Mouse (Mus musculus): Measurements from ENCODE around the gene Arntl. TPM values are rescaled to one million over a fixed set of nuclear protein-coding genes. Genes with fewer than 3 reads are reported as not detected.

Arntl gene
- polyA plus RNA-seq, 1 experiment from 2014 or later = 7.9 TPM

- Histone ChIP-seq H3K4me3 (ENCODE audit: low read depth, low read length) (no peak overlapping the region), H3K4me1 (replicated peaks; ENCODE audit: control insufficient read depth, insufficient read depth, low read length) (no peaks in the 10 kb centered on the region), H3K36me3 (ENCODE audit: control insufficient read depth, insufficient read depth, low read length) (no peaks in the 10 kb centered on the region), H3K4me2 (ENCODE audit: low read length) (no peak overlapping the region), H3K9me3 (ENCODE audit: control insufficient read depth, low read length) (no peaks in the 10 kb centered on the region), H3K27me3 (replicated peaks; ENCODE audit: control insufficient read depth, insufficient read depth, low read length) (no peaks in the 10 kb centered on the region), H3K9ac (ENCODE audit: low read length) (no peak overlapping the region), H3K27ac (ENCODE audit: low read depth) (no peak overlapping the region)
- DNase-seq (ENCODE audit: low spot score) (no peak), ATAC-seq (replicated peaks; ENCODE audit: low FRiP score, low TSS enrichment, low read depth) (no peak)
- WGBS = 81% methylated on average over 2 of the region's 2 CpGs
These were observed 72.0 kb downstream of the Arntl start for GRCm38 (mm10) chr7:113279246-113279645.

GRCm38 (mm10) chr7:113285405-113285804, 78.1 kb downstream of the Arntl start:
- Histone ChIP-seq H3K9me3 (ENCODE audit: control insufficient read depth, low read length) (no peaks in the 10 kb centered on the region), H3K27me3 (replicated peaks; ENCODE audit: control insufficient read depth, insufficient read depth, low read length) (no peaks in the 10 kb centered on the region), H3K27ac (ENCODE audit: low read depth) (no peak overlapping the region), H3K4me3 (ENCODE audit: low read depth, low read length) (no peak overlapping the region), H3K9ac (ENCODE audit: low read length) (no peak overlapping the region), H3K4me2 (ENCODE audit: low read length) (no peak overlapping the region), H3K36me3 (ENCODE audit: control insufficient read depth, insufficient read depth, low read length) (no peaks in the 10 kb centered on the region), H3K4me1 (replicated peaks; ENCODE audit: control insufficient read depth, insufficient read depth, low read length) (no peaks in the 10 kb centered on the region)
- WGBS = 93% methylated on average over 2 of the region's 2 CpGs
- no peak for DNase-seq (ENCODE audit: low spot score)
- ATAC-seq (replicated peaks; ENCODE audit: low FRiP score, low TSS enrichment, low read depth) = no peak

- Histone ChIP-seq H3K4me2 (ENCODE audit: low read length) (no peak overlapping the region), H3K36me3 (ENCODE audit: control insufficient read depth, insufficient read depth, low read length) (no peaks in the 10 kb centered on the region), H3K27me3 (replicated peaks; ENCODE audit: control insufficient read depth, insufficient read depth, low read length) (no peaks in the 10 kb centered on the region), H3K9ac (ENCODE audit: low read length) (no peak overlapping the region), H3K4me1 (replicated peaks; ENCODE audit: control insufficient read depth, insufficient read depth, low read length) (no peaks in the 10 kb centered on the region), H3K27ac (ENCODE audit: low read depth) (no peak overlapping the region), H3K9me3 (ENCODE audit: control insufficient read depth, low read length) (no peaks in the 10 kb centered on the region), H3K4me3 (ENCODE audit: low read depth, low read length) (no peak overlapping the region)
- WGBS = 83% methylated on average over 1 of the region's 1 CpGs
- ATAC-seq (replicated peaks; ENCODE audit: low FRiP score, low TSS enrichment, low read depth) (no peak), DNase-seq (ENCODE audit: low spot score) (no peak)
These were observed 81.9 kb downstream of the Arntl start for GRCm38 (mm10) chr7:113289211-113289610.

GRCm38 (mm10) chr7:113291741-113292140, 84.5 kb downstream of the Arntl start:
- WGBS = 78% methylated on average over 5 of the region's 5 CpGs
- H3K9ac ChIP-seq (ENCODE audit: low read length) = no peak overlapping the region
- DNase-seq (ENCODE audit: low spot score) = no peak
- H3K36me3 ChIP-seq (ENCODE audit: control insufficient read depth, insufficient read depth, low read length) = no peaks in the 10 kb centered on the region
- no peak for ATAC-seq (replicated peaks; ENCODE audit: low FRiP score, low TSS enrichment, low read depth)
- no peak overlapping the region for H3K27ac ChIP-seq (ENCODE audit: low read depth)
- no peak overlapping the region for H3K4me3 ChIP-seq (ENCODE audit: low read depth, low read length)
- H3K4me1 ChIP-seq (replicated peaks; ENCODE audit: control insufficient read depth, insufficient read depth, low read length) = no peaks in the 10 kb centered on the region
- H3K9me3 ChIP-seq (ENCODE audit: control insufficient read depth, low read length) = no peaks in the 10 kb centered on the region
- no peak overlapping the region for H3K4me2 ChIP-seq (ENCODE audit: low read length)
- no peaks in the 10 kb centered on the region for H3K27me3 ChIP-seq (replicated peaks; ENCODE audit: control insufficient read depth, insufficient read depth, low read length)

- ATAC-seq (replicated peaks; ENCODE audit: low FRiP score, low TSS enrichment, low read depth) = no peak
- no peak for DNase-seq (ENCODE audit: low spot score)
- Histone ChIP-seq H3K27me3 (replicated peaks; ENCODE audit: control insufficient read depth, insufficient read depth, low read length) (no peaks in the 10 kb centered on the region), H3K4me3 (ENCODE audit: low read depth, low read length) (no peak overlapping the region), H3K9me3 (ENCODE audit: control insufficient read depth, low read length) (no peaks in the 10 kb centered on the region), H3K36me3 (ENCODE audit: control insufficient read depth, insufficient read depth, low read length) (no peaks in the 10 kb centered on the region), H3K4me2 (ENCODE audit: low read length) (no peak overlapping the region), H3K27ac (ENCODE audit: low read depth) (no peak overlapping the region), H3K4me1 (replicated peaks; ENCODE audit: control insufficient read depth, insufficient read depth, low read length) (no peaks in the 10 kb centered on the region), H3K9ac (ENCODE audit: low read length) (no peak overlapping the region)
- 64% methylated on average over 4 of the region's 4 CpGs for WGBS
These were observed 84.9 kb downstream of the Arntl start for GRCm38 (mm10) chr7:113292193-113292592.

GRCm38 (mm10) chr7:113294598-113294997, 87.3 kb downstream of the Arntl start:
- no peaks in the 10 kb centered on the region for H3K9me3 ChIP-seq (ENCODE audit: control insufficient read depth, low read length)
- no peak overlapping the region for H3K27ac ChIP-seq (ENCODE audit: low read depth)
- H3K4me1 ChIP-seq (replicated peaks; ENCODE audit: control insufficient read depth, insufficient read depth, low read length) = no peaks in the 10 kb centered on the region
- 0 out of 2 replicates have a peak, but pooled peaks cover 5% of the 10 kb centered on the region for H3K36me3 ChIP-seq (ENCODE audit: control insufficient read depth, insufficient read depth, low read length)
- H3K4me2 ChIP-seq (ENCODE audit: low read length) = no peak overlapping the region
- DNase-seq (ENCODE audit: low spot score) (no peak), ATAC-seq (replicated peaks; ENCODE audit: low FRiP score, low TSS enrichment, low read depth) (no peak)
- H3K27me3 ChIP-seq (replicated peaks; ENCODE audit: control insufficient read depth, insufficient read depth, low read length) = no peaks in the 10 kb centered on the region
- H3K4me3 ChIP-seq (ENCODE audit: low read depth, low read length) = no peak overlapping the region
- WGBS = 86% methylated on average over 6 of the region's 6 CpGs
- H3K9ac ChIP-seq (ENCODE audit: low read length) = no peak overlapping the region

- Histone ChIP-seq H3K9me3 (ENCODE audit: control insufficient read depth, low read length) (no peaks in the 10 kb centered on the region), H3K4me2 (ENCODE audit: low read length) (peak overlapping the region; percentile 13; the same call in 1 of the 2 replicates), H3K4me1 (replicated peaks; ENCODE audit: control insufficient read depth, insufficient read depth, low read length) (no peaks in the 10 kb centered on the region), H3K27me3 (replicated peaks; ENCODE audit: control insufficient read depth, insufficient read depth, low read length) (no peaks in the 10 kb centered on the region), H3K36me3 (ENCODE audit: control insufficient read depth, insufficient read depth, low read length) (0 out of 2 replicates have a peak, but pooled peaks cover 5% of the 10 kb centered on the region), H3K4me3 (ENCODE audit: low read depth, low read length) (no peak overlapping the region), H3K27ac (ENCODE audit: low read depth) (no peak overlapping the region), H3K9ac (ENCODE audit: low read length) (no peak overlapping the region)
- WGBS = 42% methylated on average over 17 of the region's 17 CpGs
- ATAC-seq (replicated peaks; ENCODE audit: low FRiP score, low TSS enrichment, low read depth) = no peak
- DNase-seq (ENCODE audit: low spot score) = peak; percentile 58
These were observed 88.0 kb downstream of the Arntl start for GRCm38 (mm10) chr7:113295077-113295890.

- no peaks in the 10 kb centered on the region for H3K27me3 ChIP-seq (replicated peaks; ENCODE audit: control insufficient read depth, insufficient read depth, low read length)
These were observed 90.5 kb downstream of the Arntl start for GRCm38 (mm10) chr7:113297813-113298212.

GRCm38 (mm10) chr7:113310136-113310535, 102.9 kb downstream of the Arntl start:
- WGBS = 79% methylated on average over 3 of the region's 3 CpGs

More at GRCm38 (mm10) chr7:113297813-113298212, 90.5 kb downstream of the Arntl start:
- no peak overlapping the region for H3K9ac ChIP-seq (ENCODE audit: low read length)
- H3K4me3 ChIP-seq (ENCODE audit: low read depth, low read length) = no peak overlapping the region
- 85% methylated on average over 4 of the region's 4 CpGs for WGBS
- DNase-seq (ENCODE audit: low spot score) (no peak), ATAC-seq (replicated peaks; ENCODE audit: low FRiP score, low TSS enrichment, low read depth) (no peak)
- H3K4me1 ChIP-seq (replicated peaks; ENCODE audit: control insufficient read depth, insufficient read depth, low read length) = no peaks in the 10 kb centered on the region
- no peaks in the 10 kb centered on the region for H3K9me3 ChIP-seq (ENCODE audit: control insufficient read depth, low read length)
- H3K27ac ChIP-seq (ENCODE audit: low read depth) = no peak overlapping the region
- 0 out of 2 replicates have a peak, but pooled peaks cover 5% of the 10 kb centered on the region for H3K36me3 ChIP-seq (ENCODE audit: control insufficient read depth, insufficient read depth, low read length)
- no peak overlapping the region for H3K4me2 ChIP-seq (ENCODE audit: low read length)

More at GRCm38 (mm10) chr7:113310136-113310535, 102.9 kb downstream of the Arntl start:
- Histone ChIP-seq H3K4me3 (ENCODE audit: low read depth, low read length) (no peak overlapping the region), H3K9ac (ENCODE audit: low read length) (no peak overlapping the region), H3K36me3 (ENCODE audit: control insufficient read depth, insufficient read depth, low read length) (0 out of 2 replicates have a peak, but pooled peaks cover 5% of the 10 kb centered on the region), H3K9me3 (ENCODE audit: control insufficient read depth, low read length) (no peaks in the 10 kb centered on the region), H3K27ac (ENCODE audit: low read depth) (no peak overlapping the region), H3K4me1 (replicated peaks; ENCODE audit: control insufficient read depth, insufficient read depth, low read length) (no peaks in the 10 kb centered on the region), H3K4me2 (ENCODE audit: low read length) (no peak overlapping the region), H3K27me3 (replicated peaks; ENCODE audit: control insufficient read depth, insufficient read depth, low read length) (no peaks in the 10 kb centered on the region)
- no peak for DNase-seq (ENCODE audit: low spot score)
- no peak for ATAC-seq (replicated peaks; ENCODE audit: low FRiP score, low TSS enrichment, low read depth)
